Mouse (Mus musculus) large intestine, adult 2 months (tissue): ENCODE measurements around the gene Tnfrsf13c. TPM values are rescaled to one million over a fixed set of nuclear protein-coding genes. Genes with fewer than 3 reads are reported as not detected.

ENCODE experiments used
- DNase-seq: peaks from one replicate; pipeline ENCODE4 v3.0.0-alpha.2; 2012; ENCODE audit warnings: low read depth, low spot score
- WGBS: fragments of 180-500 bp; shearing (Covaris S2); methylation state at CpG from one replicate; pipeline ENCODE4 v1.1.7; 2018; 5-methylcytosine and 5-hydroxymethylcytosine counted together
- polyA plus RNA-seq: library from polyadenylated mRNA; depleted of rRNA; stranded (reverse); fragments of >200 nt; gene quantifications from 2 replicates; pipeline ENCODE4 v1.2.3, GENCODE M21; 2012

The Tnfrsf13c gene
- polyA plus RNA-seq, 1 experiment, result 10.2 TPM

DNA sequence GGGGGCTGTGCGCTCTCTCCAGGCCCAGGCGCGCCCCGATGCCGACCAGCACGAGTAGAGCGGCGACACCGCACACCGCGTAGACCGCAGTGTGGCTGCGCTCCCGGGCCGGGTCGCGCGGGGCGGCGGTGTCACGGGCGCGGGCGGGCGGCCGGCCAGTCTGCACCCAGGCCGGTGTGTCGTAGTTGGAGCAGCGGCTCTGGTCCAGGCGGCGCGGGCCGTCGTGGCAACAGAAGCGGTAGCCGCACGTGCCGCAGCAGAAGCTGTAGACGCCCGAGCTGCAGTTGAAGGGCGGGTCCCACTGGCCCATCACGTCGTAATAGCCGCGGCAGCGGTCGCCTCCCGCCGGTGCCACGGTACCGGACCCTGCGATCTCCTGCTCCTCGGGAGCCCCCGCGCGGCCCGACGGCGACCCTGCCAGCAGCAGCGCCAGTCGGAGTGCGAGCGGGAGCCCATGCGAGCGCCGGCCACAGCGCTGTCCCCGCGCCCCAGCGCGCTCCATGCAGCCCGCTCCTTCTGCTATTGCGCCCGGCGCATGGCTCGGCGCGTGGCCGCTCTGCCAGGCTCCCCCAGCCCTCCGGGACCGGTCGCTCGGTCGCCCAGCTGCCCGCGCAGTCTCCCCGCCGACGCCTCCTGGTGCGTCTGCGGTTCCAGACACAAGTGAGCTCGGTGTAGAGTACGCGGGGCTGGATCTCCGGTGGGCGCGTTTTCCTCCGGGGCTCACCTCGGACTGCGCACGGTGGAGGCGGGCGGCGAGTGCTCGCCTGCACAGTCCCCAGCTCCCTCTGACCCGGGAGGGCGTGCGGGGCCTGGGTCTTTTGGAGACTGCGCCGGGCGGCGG lies 12.0 kb downstream of the Tnfrsf13c start:
- no peak for DNase-seq
- WGBS, result 1% methylated on average over 112 of the region's 112 CpGs

DNA sequence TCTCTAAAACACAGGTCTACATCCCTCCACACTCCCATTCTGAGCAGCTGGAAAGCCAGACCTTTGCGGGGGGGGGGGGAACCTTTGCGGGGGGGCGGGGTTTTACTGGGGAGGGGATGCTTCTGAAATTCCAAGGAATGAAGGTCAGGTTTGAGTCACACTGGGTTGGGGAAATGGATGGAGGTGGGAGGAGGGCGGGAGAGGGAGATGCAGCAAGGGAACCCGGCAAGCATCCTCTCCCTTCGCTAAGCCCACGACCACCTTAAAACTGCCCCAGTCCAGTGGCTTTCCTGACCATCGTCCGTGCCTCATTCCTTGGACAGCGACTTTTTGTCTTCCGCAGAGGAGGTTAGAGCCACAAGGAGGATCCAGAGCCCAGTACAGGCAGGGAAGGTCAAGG lies 12.9 kb downstream of the Tnfrsf13c start:
- WGBS, result 6% methylated on average over 11 of the region's 11 CpGs
- DNase-seq, result no peak

DNA sequence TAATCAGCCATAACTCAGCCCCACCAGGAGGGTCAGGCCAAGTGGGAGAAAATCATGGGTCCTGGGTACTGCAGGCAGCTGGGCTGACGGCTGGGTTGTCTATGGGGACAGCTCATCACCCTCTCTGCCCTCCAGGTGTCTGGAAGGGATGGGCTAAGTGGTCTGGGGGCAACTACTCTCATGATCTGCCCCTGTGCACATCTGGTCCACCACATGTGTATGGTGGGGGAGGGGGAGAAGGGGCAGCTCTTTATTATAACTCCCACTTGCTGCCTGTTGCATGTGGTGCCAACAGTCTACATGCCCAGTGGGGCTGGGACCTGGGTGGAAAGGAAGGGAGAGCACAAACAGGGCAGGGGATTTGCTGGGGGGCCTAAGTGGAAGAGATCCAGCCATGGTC lies 13.4 kb downstream of the Tnfrsf13c start:
- 54% methylated on average over 1 of the region's 1 CpGs for WGBS
- DNase-seq, result no peak

DNA sequence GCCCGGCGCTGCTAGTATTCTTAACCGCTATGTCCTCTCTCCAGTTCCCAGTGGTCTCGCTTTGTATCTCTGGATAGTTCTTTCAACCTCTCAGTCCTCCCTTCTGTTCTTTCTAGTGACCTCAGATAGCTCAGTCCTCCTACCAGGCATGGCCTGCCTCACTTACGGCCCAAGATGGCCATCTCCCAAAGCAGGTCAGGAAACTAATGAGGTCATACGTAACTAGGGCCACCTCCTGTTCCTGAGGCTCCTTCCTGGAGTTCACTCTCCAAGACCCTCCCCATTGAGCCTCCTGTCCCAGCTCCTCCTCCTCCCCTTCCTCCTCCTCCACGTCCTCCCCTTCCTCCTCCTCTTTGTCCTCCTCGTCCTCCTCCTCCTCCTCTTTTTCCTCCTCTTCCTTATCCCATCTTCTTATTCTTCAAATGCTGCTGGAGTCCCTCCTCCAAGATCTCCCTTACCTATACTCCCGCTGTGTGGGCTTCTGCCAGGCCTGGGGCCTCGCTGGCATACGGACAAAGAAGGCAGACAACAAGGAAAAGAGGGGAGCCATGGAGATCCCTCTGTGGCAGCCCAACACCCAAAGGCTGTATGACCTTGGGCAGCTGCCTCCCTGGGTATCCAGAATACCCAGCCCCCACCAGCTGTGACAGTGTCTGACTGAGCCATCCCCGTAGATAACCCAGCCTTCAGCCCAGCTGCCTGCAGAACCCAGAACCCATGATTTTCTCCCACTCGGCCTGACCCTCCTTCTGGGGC lies 14.7 kb downstream of the Tnfrsf13c start:
- DNase-seq, result no peak
- 83% methylated on average over 13 of the region's 13 CpGs for WGBS

DNA sequence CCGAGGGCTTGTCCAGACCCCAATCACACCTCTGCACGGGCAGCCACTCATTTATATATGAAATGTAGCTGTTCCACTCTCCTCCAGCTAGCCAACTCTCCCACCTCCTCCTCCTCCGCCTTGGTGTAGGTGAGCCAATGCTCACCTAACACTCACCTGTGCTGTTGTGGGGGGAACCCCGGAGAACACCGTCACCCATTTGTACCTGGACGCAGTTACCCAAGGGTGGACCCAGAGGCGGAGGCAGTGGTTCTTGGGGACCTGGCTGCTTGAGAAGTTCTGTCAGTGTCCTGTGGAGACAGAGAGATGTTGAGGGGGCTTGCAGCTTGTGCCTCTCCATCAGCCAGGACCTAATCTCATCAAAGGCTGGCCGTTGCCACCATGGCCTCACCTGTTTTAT lies 15.9 kb downstream of the Tnfrsf13c start:
- 84% methylated on average over 8 of the region's 8 CpGs for WGBS
- no peak for DNase-seq

DNA sequence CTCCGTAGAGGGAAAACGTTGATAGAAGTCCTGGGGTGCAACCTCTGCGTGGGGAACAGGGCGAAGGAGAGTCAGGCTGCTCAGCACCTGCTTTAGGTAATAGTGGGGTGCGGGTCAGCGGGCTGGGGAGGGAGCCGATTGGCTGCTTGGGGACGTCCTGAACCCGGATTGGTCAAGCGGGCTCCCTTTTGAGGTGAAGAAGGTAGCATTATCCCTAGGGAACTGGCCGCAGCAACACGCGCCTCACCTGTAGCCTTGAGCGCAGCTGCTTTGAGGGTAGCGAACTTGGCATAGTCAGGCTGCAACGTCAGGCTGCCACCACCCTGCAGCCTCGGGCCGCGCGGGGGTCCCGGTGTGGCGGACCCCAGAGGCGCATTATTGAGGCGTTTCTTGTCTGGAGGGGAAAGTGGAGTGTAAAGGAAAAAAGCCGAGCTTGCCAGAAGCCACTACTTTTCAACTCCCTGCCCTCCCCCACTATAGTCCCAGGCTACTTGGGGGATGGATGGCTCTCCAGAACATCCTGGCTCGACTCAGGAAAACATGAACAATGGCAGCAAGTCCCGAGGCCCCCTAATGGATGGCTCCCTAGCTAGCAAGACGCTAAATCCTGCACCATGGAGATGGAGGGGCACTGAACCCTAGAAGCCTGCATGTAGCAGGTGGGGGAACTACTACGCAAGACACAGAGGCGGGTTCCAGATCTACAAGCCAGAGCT lies 16.5 kb downstream of the Tnfrsf13c start:
- DNase-seq, result no peak
- WGBS, result 57% methylated on average over 30 of the region's 30 CpGs

DNA sequence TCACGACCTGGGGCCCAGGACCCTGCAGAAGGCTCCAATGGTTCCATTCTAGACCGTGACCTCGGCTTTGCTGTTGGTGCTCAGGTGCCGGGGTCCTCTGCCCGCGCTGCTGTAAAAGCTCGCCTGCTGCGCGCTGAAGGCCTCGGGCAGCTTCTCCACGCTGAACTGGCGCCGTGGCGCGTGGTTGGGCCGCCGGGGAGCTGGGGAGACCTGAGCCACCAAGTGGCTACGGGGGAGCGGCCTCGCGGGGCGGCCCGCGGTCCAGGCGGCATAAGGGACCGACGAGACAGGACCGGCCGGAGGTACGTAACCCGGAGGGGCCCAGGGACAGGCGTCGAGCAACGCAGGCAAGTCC lies 17.1 kb downstream of the Tnfrsf13c start:
- DNase-seq, result no peak

DNA sequence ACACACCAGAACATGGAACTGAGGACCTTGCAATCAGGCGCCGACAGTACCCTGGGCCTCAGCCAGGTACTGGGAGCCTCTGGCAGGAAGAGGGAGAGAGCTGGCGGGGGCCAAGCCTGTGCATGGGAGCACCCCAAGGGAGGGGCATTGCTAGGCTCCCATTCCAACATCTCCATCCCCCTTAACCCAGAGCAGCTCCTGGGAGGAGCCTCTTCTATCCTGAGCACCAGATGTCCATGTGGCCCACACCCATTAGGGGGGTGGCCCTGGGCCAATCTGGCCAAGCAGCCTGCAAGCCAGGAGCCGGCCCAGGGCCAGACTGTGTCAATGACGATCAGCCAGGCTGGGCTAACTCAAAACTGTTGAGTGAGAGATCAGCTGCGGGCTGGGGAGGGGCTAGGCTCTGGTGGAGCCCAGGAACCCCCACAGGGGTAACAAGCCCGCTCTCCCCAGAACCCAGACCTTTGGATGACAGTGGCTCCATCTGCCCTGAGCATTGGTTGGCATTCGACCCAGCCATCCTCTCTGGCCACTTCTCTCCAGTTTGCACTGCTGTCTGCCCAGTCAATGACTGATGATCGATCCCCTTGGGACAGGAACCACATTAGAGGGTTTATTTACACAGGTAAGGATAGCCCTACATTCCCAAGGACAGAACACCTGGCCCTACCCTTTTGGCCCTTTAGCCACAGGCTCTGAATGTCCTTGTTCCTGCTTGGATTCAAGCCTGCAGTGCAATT lies 17.6 kb downstream of the Tnfrsf13c start:
- DNase-seq, result peak; percentile 10

More for the DNA sequence above, 17.1 kb downstream of the Tnfrsf13c start:
- 59% methylated on average over 34 of the region's 34 CpGs for WGBS

DNA sequence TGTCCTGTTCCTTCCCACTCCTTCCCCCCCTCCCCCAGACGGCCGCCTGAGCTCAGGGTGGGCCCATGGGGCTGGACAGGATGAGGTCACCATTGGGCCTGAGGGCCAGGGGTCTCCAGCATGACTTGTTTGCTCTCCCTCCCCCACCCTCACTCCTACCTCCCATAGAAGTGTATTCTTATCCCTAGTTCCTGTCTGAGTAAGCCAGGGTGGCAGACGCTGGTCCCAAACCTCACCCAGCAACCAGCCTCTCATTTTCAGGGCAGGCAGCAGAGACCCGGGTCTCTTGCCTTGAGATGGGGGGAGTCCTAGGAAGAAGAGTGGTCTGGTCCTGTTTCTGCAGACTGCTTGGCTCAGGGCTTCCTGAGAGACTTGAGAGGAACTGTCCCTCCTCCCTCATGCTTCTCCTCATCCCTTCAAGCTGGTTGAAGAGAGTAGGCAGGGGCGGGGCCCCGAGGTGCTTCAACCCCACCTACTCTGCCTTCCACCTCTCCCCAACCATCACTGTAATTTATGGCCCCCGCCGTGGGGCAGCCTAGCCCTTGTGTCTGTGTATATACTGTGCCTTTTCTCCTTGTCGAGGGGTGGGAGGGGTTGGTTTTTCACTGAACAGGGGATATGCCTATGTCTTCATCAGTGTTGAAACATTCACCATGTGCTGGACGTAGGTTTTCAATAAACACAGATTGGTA lies 19.3 kb downstream of the Tnfrsf13c start:
- WGBS, result 66% methylated on average over 10 of the region's 10 CpGs
- no peak for DNase-seq

More for the DNA sequence above, 17.6 kb downstream of the Tnfrsf13c start:
- WGBS, result 54% methylated on average over 9 of the region's 9 CpGs

DNA sequence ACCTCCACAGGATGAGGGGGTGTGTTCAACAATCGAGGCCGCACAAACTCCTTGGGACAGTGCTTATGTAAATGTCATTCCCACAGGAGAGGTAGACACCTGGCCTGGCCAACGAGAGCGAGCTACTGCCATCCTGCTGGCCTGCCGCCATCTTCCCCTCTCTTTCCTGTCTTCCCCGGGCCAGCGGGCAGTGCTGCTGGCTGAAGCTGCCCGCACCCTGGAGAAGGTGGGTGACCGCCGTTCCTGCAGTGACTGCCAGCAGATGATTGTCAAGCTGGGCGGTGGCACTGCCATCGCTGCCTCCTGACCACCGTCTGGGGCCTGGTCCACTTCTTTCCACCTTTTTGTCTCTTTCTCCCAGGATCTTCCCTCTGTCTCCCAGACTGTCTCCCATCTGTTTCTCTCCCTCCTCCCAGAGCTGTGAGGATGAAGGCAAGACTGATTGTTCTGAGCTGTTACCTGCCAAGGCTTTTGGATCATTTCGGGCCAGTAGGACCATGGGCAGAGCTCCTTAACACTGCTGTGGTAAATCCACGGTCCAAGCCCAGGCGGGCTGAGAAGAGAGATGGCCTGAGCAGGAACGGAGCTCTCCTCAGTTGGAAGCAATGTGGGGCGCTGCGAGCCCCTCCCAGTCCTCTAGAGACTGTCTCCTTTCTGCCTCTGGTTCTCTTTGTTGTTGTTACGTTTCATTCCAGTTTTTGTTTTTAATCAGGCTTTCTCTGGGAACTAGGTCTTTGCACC lies 20.4 kb downstream of the Tnfrsf13c start:
- no peak for DNase-seq
- WGBS, result 83% methylated on average over 20 of the region's 20 CpGs

DNA sequence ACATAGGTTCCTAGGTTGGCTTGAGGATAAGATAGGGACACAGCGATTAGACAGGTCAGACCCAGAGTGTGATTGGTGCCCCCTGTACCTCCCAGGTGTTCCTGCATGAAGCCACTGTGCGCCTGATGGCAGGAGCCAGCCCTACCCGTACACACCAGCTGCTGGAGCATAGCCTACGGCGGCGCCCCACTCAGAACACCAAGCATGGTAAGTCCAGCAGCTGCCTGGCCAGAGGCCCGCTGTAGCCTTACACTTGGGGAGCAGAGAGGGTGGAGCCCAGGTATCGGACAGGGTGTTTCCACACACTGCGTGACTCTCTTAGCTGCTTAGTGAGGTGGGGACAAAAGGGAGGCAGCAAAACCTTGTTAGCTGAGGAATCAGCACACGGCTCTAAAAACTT lies 21.1 kb downstream of the Tnfrsf13c start:
- 93% methylated on average over 10 of the region's 10 CpGs for WGBS
- DNase-seq, result no peak

DNA sequence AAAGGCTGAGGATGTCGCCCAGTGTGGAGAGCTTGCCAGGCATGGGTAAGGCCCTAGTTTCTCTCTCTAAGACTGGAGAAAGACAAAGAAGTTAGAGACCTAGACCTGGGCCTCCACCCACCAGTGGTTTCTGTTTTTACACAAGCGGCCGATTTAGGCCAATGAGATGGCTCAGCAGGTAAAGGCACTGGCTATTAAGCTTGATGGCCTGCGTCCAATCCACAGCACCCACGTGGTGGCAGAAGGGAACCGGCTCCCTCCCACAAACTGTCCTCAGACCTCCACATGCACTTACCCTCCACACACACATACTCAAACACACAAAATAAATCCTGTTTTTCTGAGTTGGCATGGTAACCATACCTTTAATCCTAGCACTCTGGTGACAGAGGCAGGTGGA lies 22.1 kb downstream of the Tnfrsf13c start:
- WGBS, result 87% methylated on average over 6 of the region's 6 CpGs
- no peak for DNase-seq

DNA sequence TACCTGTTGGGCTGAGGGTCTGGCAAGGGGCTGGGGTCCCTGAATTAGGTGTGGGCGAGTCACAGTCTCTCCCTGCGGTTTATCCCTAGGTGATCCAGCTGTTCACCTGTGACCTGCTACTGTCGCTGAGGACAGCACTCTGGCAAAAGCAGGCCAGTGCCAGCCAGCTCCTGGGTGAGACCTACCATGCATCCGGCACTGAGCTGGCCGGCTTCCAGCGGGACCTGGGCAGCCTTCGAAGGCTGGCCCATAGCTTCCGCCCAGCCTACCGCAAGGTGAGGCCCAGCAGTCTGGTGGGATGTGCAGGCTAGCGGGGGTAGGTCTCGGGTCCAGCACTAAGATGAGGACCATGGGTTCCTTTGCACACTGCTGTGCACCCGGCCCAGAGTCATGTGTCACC lies 24.6 kb downstream of the Tnfrsf13c start:
- DNase-seq, result no peak
- 84% methylated on average over 12 of the region's 12 CpGs for WGBS

DNA sequence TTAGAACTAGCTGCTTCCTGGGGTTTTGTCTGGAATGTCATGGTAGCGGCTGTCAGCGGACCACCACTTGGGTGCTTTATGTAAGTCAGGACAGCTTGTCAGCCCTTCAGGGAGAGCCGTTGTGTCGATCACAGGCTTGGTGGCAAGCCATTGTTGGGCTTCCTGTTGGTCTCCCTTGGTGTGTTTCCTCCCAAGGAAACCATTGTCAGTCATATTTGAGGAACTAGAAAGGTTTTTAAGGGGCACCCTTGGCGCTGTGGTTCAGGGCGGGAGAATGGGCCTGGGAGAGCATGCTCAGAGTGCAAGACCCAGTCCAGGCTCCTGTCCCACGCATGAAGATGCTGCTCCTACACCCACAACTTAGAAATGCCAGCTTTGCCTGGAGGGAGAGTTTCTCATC lies 25.8 kb downstream of the Tnfrsf13c start:
- WGBS, result 89% methylated on average over 7 of the region's 7 CpGs
- no peak for DNase-seq

DNA sequence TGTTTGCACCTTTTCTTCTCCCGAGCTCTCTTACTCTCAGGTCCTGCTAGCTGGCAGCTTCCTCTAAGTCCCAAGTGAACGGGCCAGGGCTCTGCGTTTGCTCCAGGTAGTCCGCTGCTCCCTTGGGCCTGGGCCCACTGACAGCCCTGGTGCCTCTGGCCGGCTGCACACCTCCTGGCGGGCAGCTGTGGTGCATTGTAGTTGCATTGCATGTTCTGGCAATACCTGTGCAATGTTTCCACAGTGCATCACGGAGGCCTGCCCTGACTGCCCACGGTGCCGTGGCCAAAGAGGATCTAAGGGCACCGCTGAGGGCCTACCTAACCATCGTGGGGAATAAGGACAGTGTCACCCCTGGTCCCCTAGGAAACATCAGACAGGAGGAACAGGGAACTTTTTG lies 26.2 kb downstream of the Tnfrsf13c start:
- DNase-seq, result no peak
- 87% methylated on average over 11 of the region's 11 CpGs for WGBS

DNA sequence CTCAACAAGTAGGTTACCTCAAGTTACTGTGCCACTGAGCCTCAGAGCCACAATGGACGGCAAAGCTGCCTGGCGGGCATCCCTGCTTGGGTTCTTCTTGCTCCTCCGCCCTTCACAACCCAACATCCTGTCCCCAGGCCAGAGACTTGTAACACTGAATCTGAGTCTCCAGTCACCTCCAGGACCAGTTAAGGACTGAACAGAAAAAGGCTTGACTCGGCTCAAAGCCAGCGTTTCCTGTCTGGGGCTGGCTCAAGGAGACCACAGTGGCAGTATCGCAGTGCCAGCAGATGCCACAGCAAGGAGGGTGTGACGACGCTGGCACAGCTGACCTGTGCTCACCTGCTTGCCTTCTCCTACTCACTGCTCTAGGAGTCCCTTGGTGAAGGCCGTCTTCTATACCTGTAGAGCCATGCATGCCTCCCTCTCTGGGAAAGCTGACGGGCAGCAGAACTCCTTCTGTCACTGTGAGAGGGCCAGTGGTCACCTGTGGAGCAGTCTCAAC lies 26.9 kb downstream of the Tnfrsf13c start:
- 89% methylated on average over 10 of the region's 10 CpGs for WGBS
- DNase-seq, result no peak

DNA sequence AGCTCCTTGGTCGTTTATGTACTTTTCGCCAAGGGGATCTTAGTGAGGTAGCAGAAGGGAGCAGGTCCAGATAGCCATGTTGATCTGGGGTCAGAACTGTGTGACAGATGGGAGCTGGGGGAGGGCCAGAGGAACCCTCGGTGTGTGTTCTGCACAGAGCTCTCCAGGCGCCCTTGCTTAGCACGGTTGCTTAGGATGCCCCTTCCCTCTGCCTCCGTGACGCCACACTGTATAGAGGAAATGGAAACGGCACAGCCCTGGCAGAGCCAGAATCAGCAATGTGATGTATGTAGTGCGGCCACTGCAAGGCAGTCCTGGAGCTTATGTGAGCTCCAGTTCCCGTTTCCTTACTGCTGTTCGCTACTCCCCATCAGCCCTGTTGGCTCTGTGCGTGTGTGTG lies 27.9 kb downstream of the Tnfrsf13c start:
- WGBS, result 82% methylated on average over 12 of the region's 12 CpGs

DNA sequence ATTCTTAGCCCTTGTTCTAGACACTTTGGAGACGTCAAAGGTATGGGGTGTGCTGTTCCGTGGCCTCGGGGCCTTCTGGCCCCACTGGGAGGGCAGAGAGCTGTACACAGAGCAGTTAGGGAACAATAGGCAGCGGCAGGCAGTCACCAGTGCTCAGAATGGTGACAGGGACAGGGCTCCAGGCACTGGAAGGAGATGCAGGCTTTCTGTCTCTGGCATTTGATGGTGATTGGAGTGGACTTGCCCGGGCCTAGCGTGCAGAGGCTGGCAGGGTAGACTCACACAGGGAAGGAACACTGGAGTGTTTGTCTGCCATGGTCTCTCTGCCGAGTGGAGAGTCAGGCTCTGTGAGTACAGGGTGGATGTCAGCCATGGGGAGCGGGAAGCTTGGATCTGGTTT lies 31.6 kb downstream of the Tnfrsf13c start:
- no peak for DNase-seq
- WGBS, result 86% methylated on average over 8 of the region's 8 CpGs

More for the DNA sequence above, 27.9 kb downstream of the Tnfrsf13c start:
- DNase-seq, result no peak
